Mouse (Mus musculus): ENCODE measurements around the gene Fntb. TPM values are rescaled to one million over a fixed set of nuclear protein-coding genes. Genes with fewer than 3 reads are reported as not detected.
A peak's percentile ranks its signal among the peaks of the same experiment; 100 is the strongest.

Fntb gene
- polyA plus RNA-seq, 1 experiment = 81.0 TPM

DNA sequence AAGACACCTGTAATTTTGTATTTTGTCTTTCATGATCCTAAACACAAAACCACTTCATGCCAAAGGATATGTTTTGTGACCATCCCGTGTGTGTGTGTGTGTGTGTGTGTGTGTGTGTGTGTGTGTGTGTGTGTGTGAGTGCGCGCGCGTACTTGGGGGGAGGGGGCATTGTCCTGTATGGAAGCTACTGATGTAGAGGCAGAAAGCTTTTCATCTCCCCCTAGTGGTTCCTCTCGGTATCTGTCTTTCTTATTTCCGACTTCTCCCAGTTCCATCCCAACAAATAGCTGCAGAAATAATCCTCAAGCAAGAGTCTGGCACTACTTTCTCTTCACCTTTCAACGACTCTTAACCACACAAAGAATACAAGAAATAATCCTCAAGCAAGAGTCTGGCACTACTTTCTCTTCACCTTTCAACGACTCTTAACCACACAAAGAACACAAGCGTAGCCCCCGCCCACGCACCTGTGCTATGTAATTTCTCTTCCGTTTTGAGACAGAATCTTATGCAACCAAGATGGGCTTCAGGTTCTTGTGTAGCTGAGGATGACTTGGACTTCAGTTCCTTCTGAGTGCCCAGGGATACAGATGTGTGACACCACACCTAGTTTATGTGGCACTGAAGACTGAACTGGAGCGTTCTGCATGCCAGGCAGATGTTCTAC is 12.6 kb upstream of the Fntb start:
- H3K27me3 ChIP-seq (ENCODE audit: control insufficient read depth, insufficient read depth, low read length, poor library complexity, severe bottlenecking) = no peaks in the 10 kb centered on the region
- no peak for TF ChIP-seq POLR2A (IDR thresholded peaks at IDR 0.05; ENCODE audit: insufficient read depth, low read length)
- TF ChIP-seq CTCF (IDR thresholded peaks at IDR 0.05; ENCODE audit: low read depth, low read length) = peak; percentile 44
- TF ChIP-seq EP300 (IDR thresholded peaks at IDR 0.05; ENCODE audit: insufficient read depth, low read depth, low read length) = no peak
- H3K36me3 ChIP-seq (ENCODE audit: control insufficient read depth, insufficient read depth, low read length, poor library complexity, severe bottlenecking) = no peaks in the 10 kb centered on the region
- no peak overlapping the region for H3K4me3 ChIP-seq (ENCODE audit: low read depth, low read length)
- no peaks in the 10 kb centered on the region for H3K4me1 ChIP-seq (ENCODE audit: control insufficient read depth, insufficient read depth, low read length)
- no peak overlapping the region for H3K9ac ChIP-seq (ENCODE audit: low read depth, poor library complexity, severe bottlenecking)
- peaks cover 6% of the 10 kb centered on the region; the same call in 1 of the 2 replicates for H3K9me3 ChIP-seq (replicated peaks; ENCODE audit: control insufficient read depth, insufficient read depth, low read length, poor library complexity, severe bottlenecking)
- no peak overlapping the region for H3K27ac ChIP-seq (ENCODE audit: insufficient read depth, low read length)

DNA sequence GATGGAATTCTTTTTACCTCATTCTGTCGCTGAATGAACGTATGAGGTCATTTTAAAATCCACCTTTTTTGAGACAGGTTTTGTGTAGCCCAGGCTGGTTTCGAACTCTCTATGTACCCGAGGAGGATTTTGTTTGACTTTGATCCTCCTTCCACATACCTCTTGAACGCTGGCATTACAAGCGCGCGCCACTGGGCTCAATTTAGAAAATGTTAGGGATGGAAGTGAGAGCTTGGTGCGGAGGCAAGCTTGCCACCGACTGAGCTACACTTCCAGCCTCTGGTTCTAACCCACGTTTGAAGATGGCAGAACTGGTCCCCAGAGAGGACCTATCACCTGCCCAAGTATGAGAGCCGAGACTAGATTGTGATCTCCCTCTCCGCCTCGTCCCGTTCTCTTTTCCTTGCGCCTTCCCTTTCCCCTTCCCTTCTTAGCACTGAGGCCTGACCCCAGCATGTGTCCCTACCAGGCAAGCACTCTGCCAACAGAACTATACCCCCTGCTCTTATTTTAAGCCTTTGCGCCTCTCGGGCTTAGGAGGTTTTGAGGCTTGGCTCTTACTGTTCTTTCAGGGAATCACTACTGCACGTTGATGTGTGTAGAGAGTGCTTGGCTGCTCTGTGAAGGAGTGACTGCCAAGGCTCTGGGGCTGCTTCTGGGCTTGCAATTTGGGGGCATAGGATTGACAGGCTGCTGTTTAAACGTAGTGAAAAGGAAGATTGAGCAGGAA is 677 bp downstream of the Fntb start:
- peak overlapping the region; percentile 83 for H3K4me3 ChIP-seq (ENCODE audit: low read depth, low read length)
- no peaks in the 10 kb centered on the region for H3K27me3 ChIP-seq (ENCODE audit: control insufficient read depth, insufficient read depth, low read length, poor library complexity, severe bottlenecking)
- no peaks in the 10 kb centered on the region for H3K9me3 ChIP-seq (replicated peaks; ENCODE audit: control insufficient read depth, insufficient read depth, low read length, poor library complexity, severe bottlenecking)
- TF ChIP-seq POLR2A (IDR thresholded peaks at IDR 0.05; ENCODE audit: insufficient read depth, low read length) (no peak), CTCF (IDR thresholded peaks at IDR 0.05; ENCODE audit: low read depth, low read length) (no peak), EP300 (IDR thresholded peaks at IDR 0.05; ENCODE audit: insufficient read depth, low read depth, low read length) (no peak)
- H3K9ac ChIP-seq (ENCODE audit: low read depth, poor library complexity, severe bottlenecking) = peak overlapping the region; percentile 35
- H3K4me1 ChIP-seq (ENCODE audit: control insufficient read depth, insufficient read depth, low read length) = no peaks in the 10 kb centered on the region
- H3K36me3 ChIP-seq (ENCODE audit: control insufficient read depth, insufficient read depth, low read length, poor library complexity, severe bottlenecking) = no peaks in the 10 kb centered on the region
- no peak overlapping the region for H3K27ac ChIP-seq (ENCODE audit: insufficient read depth, low read length)

DNA sequence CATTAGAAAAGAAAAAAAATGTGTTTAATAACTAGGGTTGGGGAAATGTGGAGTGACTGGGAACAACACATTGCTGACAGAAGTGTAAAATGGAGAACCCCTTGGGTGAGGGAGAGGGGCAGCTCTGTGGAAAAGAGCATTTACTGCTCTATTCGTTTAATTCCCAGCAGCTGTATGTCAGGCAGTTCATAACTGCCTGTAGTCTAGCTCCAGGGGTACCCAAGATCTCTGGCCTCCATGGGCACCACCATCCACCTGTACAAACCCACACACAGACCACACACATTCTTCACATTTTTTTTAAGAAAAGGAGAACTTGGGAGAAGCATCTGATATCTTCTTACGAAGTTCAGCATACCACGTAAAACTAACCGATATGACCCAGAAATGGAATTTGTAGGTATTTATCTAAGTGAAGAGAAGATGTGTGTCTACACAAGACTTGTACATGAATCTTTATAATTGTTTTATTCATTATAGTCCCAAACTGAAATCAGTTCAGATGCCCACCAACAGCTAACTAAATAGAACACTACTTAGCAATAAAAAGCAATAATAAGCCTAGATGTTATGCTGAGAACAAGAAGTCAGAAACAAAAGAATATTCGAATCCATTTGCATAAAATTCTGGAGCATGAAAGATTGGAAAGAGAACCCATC is 5.6 kb downstream of the Fntb start:
- no peaks in the 10 kb centered on the region for H3K36me3 ChIP-seq (ENCODE audit: control insufficient read depth, insufficient read depth, low read length, poor library complexity, severe bottlenecking)
- H3K27ac ChIP-seq (ENCODE audit: insufficient read depth, low read length) = no peak overlapping the region
- TF ChIP-seq CTCF (IDR thresholded peaks at IDR 0.05; ENCODE audit: low read depth, low read length) (no peak), EP300 (IDR thresholded peaks at IDR 0.05; ENCODE audit: insufficient read depth, low read depth, low read length) (no peak), POLR2A (IDR thresholded peaks at IDR 0.05; ENCODE audit: insufficient read depth, low read length) (no peak)
- no peak overlapping the region for H3K4me3 ChIP-seq (ENCODE audit: low read depth, low read length)
- H3K27me3 ChIP-seq (ENCODE audit: control insufficient read depth, insufficient read depth, low read length, poor library complexity, severe bottlenecking) = no peaks in the 10 kb centered on the region
- no peak overlapping the region for H3K9ac ChIP-seq (ENCODE audit: low read depth, poor library complexity, severe bottlenecking)
- no peaks in the 10 kb centered on the region for H3K9me3 ChIP-seq (replicated peaks; ENCODE audit: control insufficient read depth, insufficient read depth, low read length, poor library complexity, severe bottlenecking)
- H3K4me1 ChIP-seq (ENCODE audit: control insufficient read depth, insufficient read depth, low read length) = no peaks in the 10 kb centered on the region

DNA sequence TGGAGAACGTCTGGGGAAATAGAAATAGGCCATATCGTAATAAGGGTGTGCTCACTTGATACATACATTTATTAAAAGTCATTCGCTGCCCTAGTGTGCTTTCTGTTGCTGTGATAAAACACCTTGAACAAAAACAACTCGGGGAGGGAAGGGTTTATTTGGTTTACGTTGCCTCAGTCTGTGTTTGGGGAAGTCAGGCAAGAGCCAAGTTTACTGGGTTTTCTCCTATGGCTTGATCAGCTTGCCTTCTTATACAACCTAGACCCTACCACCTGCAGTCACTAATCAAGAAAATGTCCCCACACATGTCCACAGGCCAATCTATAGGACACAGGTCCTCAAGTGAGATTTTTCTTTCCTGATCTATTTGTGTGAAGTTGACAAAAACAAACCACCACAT is 6.2 kb downstream of the Fntb start:
- H3K27ac ChIP-seq (ENCODE audit: insufficient read depth, low read length) = no peak overlapping the region
- TF ChIP-seq EP300 (IDR thresholded peaks at IDR 0.05; ENCODE audit: insufficient read depth, low read depth, low read length) (no peak), POLR2A (IDR thresholded peaks at IDR 0.05; ENCODE audit: insufficient read depth, low read length) (no peak)
- H3K27me3 ChIP-seq (ENCODE audit: control insufficient read depth, insufficient read depth, low read length, poor library complexity, severe bottlenecking) = no peaks in the 10 kb centered on the region
- no peaks in the 10 kb centered on the region for H3K4me1 ChIP-seq (ENCODE audit: control insufficient read depth, insufficient read depth, low read length)
- H3K9me3 ChIP-seq (replicated peaks; ENCODE audit: control insufficient read depth, insufficient read depth, low read length, poor library complexity, severe bottlenecking) = no peaks in the 10 kb centered on the region
- H3K9ac ChIP-seq (ENCODE audit: low read depth, poor library complexity, severe bottlenecking) = no peak overlapping the region
- no peaks in the 10 kb centered on the region for H3K36me3 ChIP-seq (ENCODE audit: control insufficient read depth, insufficient read depth, low read length, poor library complexity, severe bottlenecking)
- no peak overlapping the region for H3K4me3 ChIP-seq (ENCODE audit: low read depth, low read length)

DNA sequence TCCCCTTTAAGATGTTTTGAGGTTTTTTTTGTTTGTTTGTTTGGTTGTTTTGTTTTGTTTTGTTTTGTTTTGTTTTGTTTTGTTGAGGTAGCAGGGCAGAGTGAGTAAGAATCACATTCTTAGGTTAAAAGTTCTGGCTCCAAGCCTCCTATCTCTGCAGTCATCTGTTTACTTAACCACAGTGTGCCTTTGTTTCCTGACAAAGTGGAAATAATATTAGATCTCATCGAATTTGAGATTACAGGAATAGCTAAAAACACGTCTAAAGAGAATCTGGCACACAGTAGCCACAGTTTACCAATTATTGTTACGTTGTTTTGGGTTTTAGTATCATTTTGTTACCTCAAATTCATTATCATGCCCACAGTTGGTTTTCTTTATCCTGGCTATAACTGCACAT is 9.3 kb downstream of the Fntb start:
- no peak overlapping the region for H3K4me3 ChIP-seq (ENCODE audit: low read depth, low read length)
- H3K4me1 ChIP-seq (ENCODE audit: control insufficient read depth, insufficient read depth, low read length) = no peaks in the 10 kb centered on the region
- no peaks in the 10 kb centered on the region for H3K36me3 ChIP-seq (ENCODE audit: control insufficient read depth, insufficient read depth, low read length, poor library complexity, severe bottlenecking)
- no peak overlapping the region for H3K27ac ChIP-seq (ENCODE audit: insufficient read depth, low read length)
- no peak for TF ChIP-seq EP300 (IDR thresholded peaks at IDR 0.05; ENCODE audit: insufficient read depth, low read depth, low read length)
- no peak for TF ChIP-seq CTCF (IDR thresholded peaks at IDR 0.05; ENCODE audit: low read depth, low read length)
- TF ChIP-seq POLR2A (IDR thresholded peaks at IDR 0.05; ENCODE audit: insufficient read depth, low read length) = no peak
- no peaks in the 10 kb centered on the region for H3K9me3 ChIP-seq (replicated peaks; ENCODE audit: control insufficient read depth, insufficient read depth, low read length, poor library complexity, severe bottlenecking)
- H3K9ac ChIP-seq (ENCODE audit: low read depth, poor library complexity, severe bottlenecking) = no peak overlapping the region
- H3K27me3 ChIP-seq (ENCODE audit: control insufficient read depth, insufficient read depth, low read length, poor library complexity, severe bottlenecking) = no peaks in the 10 kb centered on the region

DNA sequence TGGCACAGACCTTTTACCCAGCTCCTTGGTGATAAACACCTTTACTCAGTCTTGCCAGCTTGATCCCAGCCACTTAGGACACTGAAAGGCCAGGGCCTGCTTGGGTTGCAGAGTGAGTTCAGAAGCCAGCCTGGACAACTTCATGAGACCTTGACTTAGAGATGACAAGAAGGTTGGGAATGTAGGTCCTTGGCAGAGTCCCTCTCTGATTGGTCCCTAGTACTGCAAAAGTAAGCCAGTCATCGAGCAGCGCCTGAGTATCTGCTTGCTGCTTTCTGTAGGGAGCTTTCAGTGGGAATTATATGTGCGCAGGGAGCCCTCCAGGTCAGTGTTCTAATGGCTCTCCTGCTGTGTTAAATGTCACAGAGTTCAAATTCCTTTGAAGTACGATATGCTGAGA is 9.7 kb downstream of the Fntb start:
- no peaks in the 10 kb centered on the region for H3K4me1 ChIP-seq (ENCODE audit: control insufficient read depth, insufficient read depth, low read length)
- H3K27me3 ChIP-seq (ENCODE audit: control insufficient read depth, insufficient read depth, low read length, poor library complexity, severe bottlenecking) = no peaks in the 10 kb centered on the region
- no peak overlapping the region for H3K9ac ChIP-seq (ENCODE audit: low read depth, poor library complexity, severe bottlenecking)
- H3K36me3 ChIP-seq (ENCODE audit: control insufficient read depth, insufficient read depth, low read length, poor library complexity, severe bottlenecking) = no peaks in the 10 kb centered on the region
- no peak overlapping the region for H3K4me3 ChIP-seq (ENCODE audit: low read depth, low read length)
- H3K9me3 ChIP-seq (replicated peaks; ENCODE audit: control insufficient read depth, insufficient read depth, low read length, poor library complexity, severe bottlenecking) = no peaks in the 10 kb centered on the region
- no peak overlapping the region for H3K27ac ChIP-seq (ENCODE audit: insufficient read depth, low read length)
- TF ChIP-seq POLR2A (IDR thresholded peaks at IDR 0.05; ENCODE audit: insufficient read depth, low read length) (no peak), EP300 (IDR thresholded peaks at IDR 0.05; ENCODE audit: insufficient read depth, low read depth, low read length) (no peak), CTCF (IDR thresholded peaks at IDR 0.05; ENCODE audit: low read depth, low read length) (no peak)

Measured in ES-Bruce4 (cell line).